Mouse (Mus musculus) Muller cell, postnatal 12 days (primary cell): Measurements from ENCODE around the gene 4930519P11Rik.

Source experiments
- DNase-seq: peaks from one replicate; pipeline ENCODE4 v3.0.0-alpha.2; 2015; ENCODE audit errors: inconsistent ontology term

Gene 4930519P11Rik

GRCm38 (mm10) chr2:154632203-154632780 lies 19.1 kb upstream of the 4930519P11Rik start:
- DNase-seq: no peak

GRCm38 (mm10) chr2:154630531-154630930 lies 17.3 kb upstream of the 4930519P11Rik start:
- no peak for DNase-seq

GRCm38 (mm10) chr2:154624137-154624536 lies 10.9 kb upstream of the 4930519P11Rik start:
- no peak for DNase-seq

GRCm38 (mm10) chr2:154621684-154622083 lies 8.4 kb upstream of the 4930519P11Rik start:
- DNase-seq: no peak

- DNase-seq: no peak
Measured at GRCm38 (mm10) chr2:154617061-154617460, 3.8 kb upstream of the 4930519P11Rik start.

- no peak for DNase-seq
Measured at GRCm38 (mm10) chr2:154615674-154616073, 2.4 kb upstream of the 4930519P11Rik start.

GRCm38 (mm10) chr2:154614841-154615576 lies 1.8 kb upstream of the 4930519P11Rik start:
- no peak for DNase-seq

- no peak for DNase-seq
Measured at GRCm38 (mm10) chr2:154609050-154609767, 4.0 kb downstream of the 4930519P11Rik start.

- DNase-seq: no peak
Measured at GRCm38 (mm10) chr2:154606965-154607364, 6.3 kb downstream of the 4930519P11Rik start.

- no peak for DNase-seq
Measured at GRCm38 (mm10) chr2:154604156-154604555, 9.1 kb downstream of the 4930519P11Rik start.

- DNase-seq: peak; percentile 98
Measured at GRCm38 (mm10) chr2:154603638-154604153, 9.5 kb downstream of the 4930519P11Rik start, which contains the start of gene Pxmp4. TSS of gene Pxmp4 (minus strand) at chr2:154603708.

- DNase-seq: no peak
Measured at GRCm38 (mm10) chr2:154603007-154603637, 10.1 kb downstream of the 4930519P11Rik start.

GRCm38 (mm10) chr2:154601324-154601723 lies 11.9 kb downstream of the 4930519P11Rik start:
- DNase-seq: no peak

GRCm38 (mm10) chr2:154600586-154600985 lies 12.7 kb downstream of the 4930519P11Rik start:
- no peak for DNase-seq

- DNase-seq: no peak
Measured at GRCm38 (mm10) chr2:154597399-154597798, 15.8 kb downstream of the 4930519P11Rik start.

GRCm38 (mm10) chr2:154595775-154596174 lies 17.5 kb downstream of the 4930519P11Rik start:
- no peak for DNase-seq

GRCm38 (mm10) chr2:154593025-154593424 lies 20.2 kb downstream of the 4930519P11Rik start:
- DNase-seq: no peak

- no peak for DNase-seq
Measured at GRCm38 (mm10) chr2:154591239-154591638, 22.0 kb downstream of the 4930519P11Rik start.

- no peak for DNase-seq
Measured at GRCm38 (mm10) chr2:154589051-154589450, 24.2 kb downstream of the 4930519P11Rik start.

- DNase-seq: no peak
Measured at GRCm38 (mm10) chr2:154586405-154586804, 26.8 kb downstream of the 4930519P11Rik start.

GRCm38 (mm10) chr2:154584931-154585601 lies 28.2 kb downstream of the 4930519P11Rik start:
- DNase-seq: peak; percentile 88
